Mouse (Mus musculus): ENCODE data around the gene Samd4b. TPM values are rescaled to one million over a fixed set of nuclear protein-coding genes. Genes with fewer than 3 reads are reported as not detected.

Samd4b gene
- polyA plus RNA-seq, 1 experiment from 2014 or later: 25.8 TPM

DNA sequence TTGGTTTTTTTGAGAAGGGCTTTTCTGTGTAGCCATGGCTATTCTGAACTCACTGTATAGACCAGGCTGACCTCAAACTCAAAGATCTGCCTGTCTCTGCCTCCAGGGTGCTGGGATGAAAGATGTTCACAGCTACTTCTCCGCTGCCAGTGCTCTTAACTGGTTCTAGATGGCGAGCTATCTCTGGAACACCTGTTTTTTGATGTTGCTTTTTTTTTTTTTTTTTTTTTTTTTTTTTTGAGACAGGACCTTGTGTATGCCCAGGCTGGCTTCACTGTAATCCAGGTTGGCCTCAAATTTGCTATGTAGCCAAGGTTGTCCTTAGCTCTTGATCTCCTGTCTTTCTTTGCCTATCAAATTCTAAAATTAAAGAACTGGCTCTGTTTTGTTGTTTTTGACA is 159.2 kb downstream of the Samd4b start:
- H3K4me1 ChIP-seq (ENCODE audit: control insufficient read depth, insufficient read depth, low read length): peaks cover 14% of the 10 kb centered on the region
- ATAC-seq (ENCODE audit: insufficient number of reproducible peaks, insufficient read depth, low FRiP score, low read depth): no peak
- 82% methylated on average over 2 of the region's 2 CpGs for WGBS
- no peaks in the 10 kb centered on the region for H3K36me3 ChIP-seq (ENCODE audit: control insufficient read depth, insufficient read depth, low read length)
- no peaks in the 10 kb centered on the region for H3K27me3 ChIP-seq (ENCODE audit: control insufficient read depth, insufficient read depth, low read length)
- H3K4me3 ChIP-seq (ENCODE audit: low read depth, low read length): no peak overlapping the region
- H3K4me2 ChIP-seq (replicated peaks; ENCODE audit: low read depth, low read length): no peak overlapping the region
- H3K9me3 ChIP-seq (ENCODE audit: control insufficient read depth, low read depth, low read length): no peaks in the 10 kb centered on the region
- no peak overlapping the region for H3K27ac ChIP-seq (ENCODE audit: low read length)
- no peak overlapping the region for H3K9ac ChIP-seq (replicated peaks; ENCODE audit: low read depth, low read length)

DNA sequence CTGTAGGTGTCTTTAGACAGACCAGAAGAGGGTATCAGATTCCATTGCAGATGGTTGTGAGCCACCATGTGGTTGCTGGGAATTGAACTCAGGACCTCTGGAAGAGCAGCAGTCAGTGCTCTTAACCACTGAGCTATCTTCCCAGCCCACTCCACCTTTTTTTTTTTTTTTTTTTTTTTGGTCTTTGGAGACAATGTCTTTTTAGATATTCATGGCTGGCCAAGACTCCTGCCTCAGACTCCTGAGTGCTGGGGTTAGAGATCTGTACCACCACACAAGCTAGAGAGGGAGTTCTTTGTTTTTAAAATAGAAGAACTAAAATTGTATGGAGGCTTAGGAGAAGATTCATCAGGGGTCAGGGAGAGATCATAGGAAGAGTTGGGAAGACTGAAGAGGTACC is 160.0 kb downstream of the Samd4b start:
- Histone ChIP-seq H3K27ac (ENCODE audit: low read length) (no peak overlapping the region), H3K4me2 (replicated peaks; ENCODE audit: low read depth, low read length) (no peak overlapping the region), H3K4me1 (ENCODE audit: control insufficient read depth, insufficient read depth, low read length) (peaks cover 20% of the 10 kb centered on the region), H3K4me3 (ENCODE audit: low read depth, low read length) (no peak overlapping the region), H3K9ac (replicated peaks; ENCODE audit: low read depth, low read length) (no peak overlapping the region), H3K9me3 (ENCODE audit: control insufficient read depth, low read depth, low read length) (no peaks in the 10 kb centered on the region), H3K36me3 (ENCODE audit: control insufficient read depth, insufficient read depth, low read length) (0 out of 2 replicates have a peak, but pooled peaks cover 4% of the 10 kb centered on the region), H3K27me3 (ENCODE audit: control insufficient read depth, insufficient read depth, low read length) (no peaks in the 10 kb centered on the region)
- ATAC-seq (ENCODE audit: insufficient number of reproducible peaks, insufficient read depth, low FRiP score, low read depth): no peak

DNA sequence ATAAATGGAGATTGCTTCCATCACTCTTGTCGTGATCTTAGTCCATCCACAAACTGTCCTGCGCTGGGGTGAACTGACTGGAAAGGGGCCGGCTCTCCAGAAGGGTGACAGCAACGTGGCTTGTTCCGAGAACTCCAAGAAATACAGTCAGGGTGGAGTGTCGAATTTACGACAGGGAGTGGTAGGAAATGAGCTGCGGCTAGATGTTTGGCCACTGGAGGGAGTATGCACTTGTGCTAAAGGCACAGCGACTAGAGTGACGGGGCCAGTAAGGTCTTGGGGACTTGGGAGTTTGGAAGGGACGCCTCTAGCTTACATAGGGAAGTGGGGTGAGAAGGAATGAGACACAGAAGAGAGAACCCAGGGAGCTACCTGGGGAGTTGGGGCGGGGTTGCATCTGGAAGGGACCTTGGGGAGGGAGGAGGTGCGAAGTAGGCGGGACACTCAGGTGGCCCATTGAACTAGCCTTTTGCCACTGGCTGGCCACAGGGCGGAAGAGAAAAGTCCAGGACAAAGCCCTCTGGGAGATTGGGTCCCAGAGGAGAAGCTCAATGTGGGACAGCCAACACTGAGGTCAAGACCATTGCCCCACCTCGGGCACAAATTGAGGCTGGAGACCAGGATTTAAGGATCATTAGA is 160.9 kb downstream of the Samd4b start, which contains the start of gene Gmfg:
Gmfg (plus strand) TSS at position 516 of the 639 bp plus-strand sequence.
- H3K4me3 ChIP-seq (ENCODE audit: low read depth, low read length): peak within 1 kb of the TSS; percentile 92
- WGBS: 2% methylated on average over 16 of the region's 16 CpGs
- peak within 1 kb of the TSS; percentile 30; the same call in 1 of the 2 replicates for H3K9ac ChIP-seq (replicated peaks; ENCODE audit: low read depth, low read length)
- peaks cover 22% of the 10 kb centered on the region for H3K4me1 ChIP-seq (ENCODE audit: control insufficient read depth, insufficient read depth, low read length)
- 0 out of 2 replicates have a peak, but pooled peaks cover 9% of the 10 kb centered on the region for H3K36me3 ChIP-seq (ENCODE audit: control insufficient read depth, insufficient read depth, low read length)
- H3K9me3 ChIP-seq (ENCODE audit: control insufficient read depth, low read depth, low read length): no peaks in the 10 kb centered on the region
- ATAC-seq (ENCODE audit: insufficient number of reproducible peaks, insufficient read depth, low FRiP score, low read depth): peak; percentile 19; the same call in 1 of the 2 replicates
- H3K27me3 ChIP-seq (ENCODE audit: control insufficient read depth, insufficient read depth, low read length): no peaks in the 10 kb centered on the region
- H3K27ac ChIP-seq (ENCODE audit: low read length): peak within 1 kb of the TSS; percentile 44; the same call in 1 of the 2 replicates
- H3K4me2 ChIP-seq (replicated peaks; ENCODE audit: low read depth, low read length): peak within 1 kb of the TSS; percentile 68

DNA sequence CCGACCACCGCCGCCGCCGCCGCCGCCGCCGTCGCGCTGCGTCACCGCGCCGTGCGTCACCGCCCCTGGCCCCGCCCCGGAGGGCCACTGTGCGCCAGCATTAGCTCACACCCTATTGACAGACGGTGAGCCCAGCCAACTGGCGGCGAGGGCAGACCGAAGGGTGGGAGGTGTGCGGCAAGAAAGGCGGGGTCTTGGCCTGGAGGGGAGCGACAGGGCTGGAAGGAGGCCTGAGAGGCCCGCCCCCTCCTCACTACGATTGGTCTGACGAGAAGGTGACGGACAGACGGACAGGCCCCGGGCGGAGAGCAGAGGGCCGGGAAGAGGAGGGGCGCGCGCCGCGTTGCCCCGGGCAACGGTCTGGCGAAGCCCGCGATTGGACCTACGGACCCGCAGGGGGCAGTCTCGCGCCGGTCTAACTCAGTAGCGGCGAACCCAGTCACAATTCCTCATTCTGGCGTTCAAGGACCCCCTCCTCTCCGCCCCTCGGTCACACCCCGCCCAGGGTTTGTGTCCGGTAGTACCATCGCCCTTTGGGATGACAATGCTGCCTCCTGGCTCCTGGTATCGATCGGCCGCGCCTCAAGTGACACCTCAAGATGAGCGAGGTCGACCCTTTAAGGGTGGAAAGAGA is 161.6 kb downstream of the Samd4b start:
- H3K4me2 ChIP-seq (replicated peaks; ENCODE audit: low read depth, low read length): peak overlapping the region; percentile 68
- H3K4me1 ChIP-seq (ENCODE audit: control insufficient read depth, insufficient read depth, low read length): peaks cover 22% of the 10 kb centered on the region
- peak overlapping the region; percentile 92 for H3K4me3 ChIP-seq (ENCODE audit: low read depth, low read length)
- peaks cover 11% of the 10 kb centered on the region; the same call in 1 of the 2 replicates for H3K36me3 ChIP-seq (ENCODE audit: control insufficient read depth, insufficient read depth, low read length)
- ATAC-seq (ENCODE audit: insufficient number of reproducible peaks, insufficient read depth, low FRiP score, low read depth): peak; percentile 99
- peak overlapping the region; percentile 44; the same call in 1 of the 2 replicates for H3K27ac ChIP-seq (ENCODE audit: low read length)
- no peaks in the 10 kb centered on the region for H3K27me3 ChIP-seq (ENCODE audit: control insufficient read depth, insufficient read depth, low read length)
- WGBS: under 1% methylated on average over 51 of the region's 64 CpGs
- peak overlapping the region; percentile 94 for H3K9ac ChIP-seq (replicated peaks; ENCODE audit: low read depth, low read length)
- no peaks in the 10 kb centered on the region for H3K9me3 ChIP-seq (ENCODE audit: control insufficient read depth, low read depth, low read length)

GRCm38 (mm10) chr7:28435660-28436259 is 162.2 kb downstream of the Samd4b start:
- Histone ChIP-seq H3K27me3 (ENCODE audit: control insufficient read depth, insufficient read depth, low read length) (no peaks in the 10 kb centered on the region), H3K27ac (ENCODE audit: low read length) (no peak overlapping the region), H3K36me3 (ENCODE audit: control insufficient read depth, insufficient read depth, low read length) (peaks cover 14% of the 10 kb centered on the region; the same call in 1 of the 2 replicates), H3K4me2 (replicated peaks; ENCODE audit: low read depth, low read length) (peak overlapping the region; percentile 59), H3K4me3 (ENCODE audit: low read depth, low read length) (peak overlapping the region; percentile 92), H3K4me1 (ENCODE audit: control insufficient read depth, insufficient read depth, low read length) (peaks cover 22% of the 10 kb centered on the region), H3K9ac (replicated peaks; ENCODE audit: low read depth, low read length) (peak overlapping the region; percentile 94), H3K9me3 (ENCODE audit: control insufficient read depth, low read depth, low read length) (no peaks in the 10 kb centered on the region)
- under 1% methylated on average over 34 of the region's 70 CpGs for WGBS
- ATAC-seq (ENCODE audit: insufficient number of reproducible peaks, insufficient read depth, low FRiP score, low read depth): peak; percentile 29; the same call in 1 of the 2 replicates

DNA sequence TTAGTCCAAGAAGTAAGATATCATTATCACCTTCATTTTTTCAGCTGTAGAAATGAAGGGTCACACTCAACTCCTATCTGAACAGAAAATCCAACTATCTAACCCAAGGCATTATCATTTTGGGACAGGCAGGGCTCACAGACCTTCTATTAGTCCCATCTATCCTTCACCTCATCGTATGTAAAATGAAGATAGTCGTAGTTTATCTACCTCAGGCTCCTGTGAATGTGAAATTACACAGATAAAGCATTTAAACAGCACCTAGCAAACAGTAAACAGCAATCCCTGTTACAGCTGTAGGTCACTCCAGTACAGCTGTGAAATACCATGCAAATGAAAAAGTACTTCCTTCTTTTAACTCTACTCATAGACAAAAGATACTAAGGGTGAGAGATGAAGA is 165.7 kb downstream of the Samd4b start:
- H3K9ac ChIP-seq (replicated peaks; ENCODE audit: low read depth, low read length): no peak overlapping the region
- H3K4me3 ChIP-seq (ENCODE audit: low read depth, low read length): no peak overlapping the region
- peaks cover 14% of the 10 kb centered on the region; the same call in 1 of the 2 replicates for H3K36me3 ChIP-seq (ENCODE audit: control insufficient read depth, insufficient read depth, low read length)
- peaks cover 22% of the 10 kb centered on the region for H3K4me1 ChIP-seq (ENCODE audit: control insufficient read depth, insufficient read depth, low read length)
- no peak for ATAC-seq (ENCODE audit: insufficient number of reproducible peaks, insufficient read depth, low FRiP score, low read depth)
- 91% methylated on average over 2 of the region's 2 CpGs for WGBS
- H3K9me3 ChIP-seq (ENCODE audit: control insufficient read depth, low read depth, low read length): no peaks in the 10 kb centered on the region
- H3K27ac ChIP-seq (ENCODE audit: low read length): no peak overlapping the region
- H3K4me2 ChIP-seq (replicated peaks; ENCODE audit: low read depth, low read length): no peak overlapping the region
- no peaks in the 10 kb centered on the region for H3K27me3 ChIP-seq (ENCODE audit: control insufficient read depth, insufficient read depth, low read length)

DNA sequence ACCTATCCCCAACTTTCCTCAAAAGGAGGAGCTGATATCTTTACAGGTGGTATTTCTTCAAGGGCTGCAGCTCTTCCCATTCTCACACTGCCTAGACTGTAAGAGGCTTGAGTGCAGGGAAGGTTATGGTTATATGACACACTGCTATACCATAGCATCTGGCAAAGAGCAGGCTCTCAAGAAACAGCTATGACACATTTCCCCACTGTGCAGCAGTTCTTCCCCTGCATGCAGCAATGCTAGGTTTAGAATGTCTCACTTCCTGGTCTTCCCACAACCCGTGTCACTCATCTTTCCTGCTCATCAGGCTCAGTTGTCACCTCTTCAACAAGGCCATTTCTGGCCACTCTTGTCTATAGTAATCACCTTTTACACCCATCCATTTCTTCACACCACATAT is 167.4 kb downstream of the Samd4b start:
- H3K4me2 ChIP-seq (replicated peaks; ENCODE audit: low read depth, low read length): no peak overlapping the region
- no peaks in the 10 kb centered on the region for H3K9me3 ChIP-seq (ENCODE audit: control insufficient read depth, low read depth, low read length)
- no peaks in the 10 kb centered on the region for H3K27me3 ChIP-seq (ENCODE audit: control insufficient read depth, insufficient read depth, low read length)
- WGBS: 81% methylated on average over 1 of the region's 1 CpGs
- H3K4me3 ChIP-seq (ENCODE audit: low read depth, low read length): no peak overlapping the region
- H3K27ac ChIP-seq (ENCODE audit: low read length): no peak overlapping the region
- H3K4me1 ChIP-seq (ENCODE audit: control insufficient read depth, insufficient read depth, low read length): peaks cover 22% of the 10 kb centered on the region
- peaks cover 14% of the 10 kb centered on the region; the same call in 1 of the 2 replicates for H3K36me3 ChIP-seq (ENCODE audit: control insufficient read depth, insufficient read depth, low read length)
- H3K9ac ChIP-seq (replicated peaks; ENCODE audit: low read depth, low read length): no peak overlapping the region
- ATAC-seq (ENCODE audit: insufficient number of reproducible peaks, insufficient read depth, low FRiP score, low read depth): no peak

DNA sequence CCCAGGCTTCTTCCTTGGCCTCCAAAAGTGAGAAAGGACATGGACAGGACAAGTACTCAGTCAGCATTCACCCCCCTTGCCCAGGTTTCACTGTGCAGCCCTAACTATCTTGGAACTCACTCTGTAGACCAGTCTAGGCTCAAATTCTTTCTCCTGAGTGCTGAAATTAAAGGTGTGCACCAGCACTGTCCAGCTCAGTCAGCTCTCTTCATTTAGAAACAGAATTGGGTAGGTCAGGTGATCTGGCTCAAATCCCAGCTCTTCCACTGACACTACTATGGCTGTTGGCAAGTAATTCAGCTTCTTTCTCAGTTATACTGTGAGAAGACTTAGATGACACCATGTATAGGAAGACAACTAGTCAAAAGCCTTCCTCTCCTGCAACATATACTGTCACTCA is 170.2 kb downstream of the Samd4b start:
- Histone ChIP-seq H3K9me3 (ENCODE audit: control insufficient read depth, low read depth, low read length) (no peaks in the 10 kb centered on the region), H3K4me3 (ENCODE audit: low read depth, low read length) (no peak overlapping the region), H3K36me3 (ENCODE audit: control insufficient read depth, insufficient read depth, low read length) (peaks cover 20% of the 10 kb centered on the region), H3K27ac (ENCODE audit: low read length) (no peak overlapping the region), H3K4me2 (replicated peaks; ENCODE audit: low read depth, low read length) (no peak overlapping the region), H3K4me1 (ENCODE audit: control insufficient read depth, insufficient read depth, low read length) (no peaks in the 10 kb centered on the region), H3K27me3 (ENCODE audit: control insufficient read depth, insufficient read depth, low read length) (no peaks in the 10 kb centered on the region), H3K9ac (replicated peaks; ENCODE audit: low read depth, low read length) (no peak overlapping the region)
- ATAC-seq (ENCODE audit: insufficient number of reproducible peaks, insufficient read depth, low FRiP score, low read depth): no peak

All from stomach, embryonic 14.5 days (tissue).